Mouse (Mus musculus): ENCODE measurements around the gene Rasl11a. TPM values are rescaled to one million over a fixed set of nuclear protein-coding genes. Genes with fewer than 3 reads are reported as not detected.
"Not testable (repeated sequence)": the region's sequence is repeated elsewhere in the genome, so short reads cannot be mapped to it uniquely, and the experiment has no call there.

The Rasl11a gene
- polyA plus RNA-seq, 1 experiment from 2014 or later = 18.1 TPM

DNA sequence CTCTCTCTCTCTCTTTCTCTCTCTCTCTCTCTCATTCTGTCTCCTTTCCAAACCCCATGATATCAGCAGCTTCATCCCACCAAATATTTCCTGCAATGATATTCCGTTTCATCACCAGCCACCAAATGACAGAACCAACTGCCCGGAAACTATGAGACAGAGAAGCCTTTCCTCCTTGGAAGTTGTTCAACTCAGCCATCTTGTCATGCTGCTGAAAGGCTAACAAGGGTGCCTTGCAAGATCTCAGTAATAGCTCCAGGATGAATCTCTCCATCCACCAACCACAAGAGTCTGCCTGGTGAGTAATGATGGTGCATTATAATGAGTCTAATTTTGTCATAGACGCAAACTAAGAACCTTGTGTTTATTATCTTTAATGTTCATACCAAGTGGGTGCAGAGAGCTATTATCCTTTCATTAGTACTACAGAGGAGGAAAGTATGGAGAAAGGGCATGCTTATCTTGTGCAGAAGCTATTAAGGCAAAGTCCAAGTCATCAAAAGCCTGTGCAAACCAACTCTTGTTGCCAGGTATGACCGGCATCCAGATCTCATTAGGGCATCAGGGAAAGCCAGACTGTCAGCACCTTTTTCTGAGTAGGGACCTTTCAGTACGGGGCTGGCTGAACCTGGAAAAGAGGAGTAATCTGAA is 28.2 kb downstream of the Rasl11a start:
- H3K27me3 ChIP-seq (replicated peaks) = no peaks in the 10 kb centered on the region
- no peak overlapping the region for H3K27ac ChIP-seq
- no peak overlapping the region for H3K9ac ChIP-seq
- 85% methylated on average over 5 of the region's 5 CpGs for WGBS
- no peak overlapping the region for H3K4me3 ChIP-seq (replicated peaks)
- H3K36me3 ChIP-seq = no peaks in the 10 kb centered on the region
- H3K4me1 ChIP-seq = 0 out of 2 replicates have a peak, but pooled peaks cover 1% of the 10 kb centered on the region
- no peaks in the 10 kb centered on the region for H3K9me3 ChIP-seq
- no peak overlapping the region for H3K4me2 ChIP-seq
- no peak for ATAC-seq (ENCODE audit: insufficient read depth, low FRiP score, low read depth)

DNA sequence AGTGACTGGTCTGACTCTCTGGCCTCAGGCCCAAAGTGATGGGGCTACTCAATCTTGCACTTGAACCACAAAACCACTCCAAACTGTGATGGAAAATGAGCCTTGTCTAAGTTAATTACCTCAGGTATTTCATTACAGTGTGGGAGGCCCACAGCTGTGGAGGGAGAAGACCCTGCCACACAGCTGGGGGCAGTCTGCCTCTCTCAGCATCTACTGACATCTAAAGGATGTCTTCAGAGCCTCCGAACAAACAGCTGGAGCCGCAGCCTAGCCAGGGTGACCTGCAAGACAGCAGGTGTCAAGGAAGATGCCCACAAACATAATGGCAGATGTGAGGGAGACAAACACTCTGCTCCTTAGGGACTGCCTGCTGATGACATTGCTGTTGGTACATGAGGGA is 31.2 kb downstream of the Rasl11a start:
- H3K9me3 ChIP-seq = no peaks in the 10 kb centered on the region; the same call in 1 of the 2 replicates
- 60% methylated on average over 2 of the region's 2 CpGs for WGBS
- H3K27ac ChIP-seq = no peak overlapping the region
- H3K27me3 ChIP-seq (replicated peaks) = no peaks in the 10 kb centered on the region
- H3K4me2 ChIP-seq = no peak overlapping the region
- no peak overlapping the region for H3K9ac ChIP-seq
- ATAC-seq (ENCODE audit: insufficient read depth, low FRiP score, low read depth) = no peak
- no peaks in the 10 kb centered on the region for H3K36me3 ChIP-seq
- H3K4me3 ChIP-seq (replicated peaks) = no peak overlapping the region
- no peaks in the 10 kb centered on the region for H3K4me1 ChIP-seq

DNA sequence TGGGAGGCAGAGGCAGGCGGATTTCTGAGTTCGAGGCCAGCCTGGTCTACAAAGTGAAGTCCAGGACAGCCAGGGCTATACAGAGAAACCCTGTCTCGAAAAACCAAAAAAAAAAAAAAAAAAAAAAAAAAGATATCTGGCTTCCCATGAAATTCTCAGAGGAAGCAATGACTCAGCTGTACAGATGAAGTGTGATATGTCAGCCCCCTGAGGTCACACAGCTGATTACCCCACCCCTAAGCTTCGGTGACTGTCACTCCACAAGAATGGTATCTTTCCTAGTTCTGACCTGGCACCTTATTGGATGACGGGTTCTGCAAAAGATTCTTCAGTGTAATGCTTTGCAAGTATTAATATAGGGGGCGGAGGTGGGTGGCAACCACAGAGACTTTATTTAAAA is 33.0 kb downstream of the Rasl11a start:
- H3K36me3 ChIP-seq; H3K4me1 ChIP-seq; H3K9ac ChIP-seq; H3K4me3 ChIP-seq (replicated peaks); H3K9me3 ChIP-seq; ATAC-seq (ENCODE audit: insufficient read depth, low FRiP score, low read depth); H3K27me3 ChIP-seq (replicated peaks); H3K4me2 ChIP-seq; H3K27ac ChIP-seq: not testable (repeated sequence)
- WGBS = 84% methylated on average over 5 of the region's 6 CpGs

DNA sequence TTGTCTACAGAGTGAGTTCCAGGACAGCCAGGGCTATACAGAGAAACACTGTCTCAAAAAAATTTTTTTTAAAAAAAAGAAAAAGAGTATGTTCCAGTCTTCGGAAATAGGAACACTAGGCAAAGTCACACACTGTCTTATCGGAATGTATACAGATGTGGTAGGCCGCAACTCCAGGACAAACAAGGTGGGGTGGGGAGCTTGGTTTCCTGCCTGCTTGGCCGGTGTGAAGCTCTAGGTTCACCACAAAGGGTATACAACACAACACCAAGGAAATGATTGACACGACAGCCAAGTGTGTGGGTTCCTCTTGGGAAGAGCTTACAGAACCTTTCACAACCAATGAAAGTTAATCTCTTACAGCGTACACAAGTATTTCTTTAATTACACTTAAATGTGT is 37.4 kb downstream of the Rasl11a start:
- H3K4me1 ChIP-seq = no peaks in the 10 kb centered on the region
- ATAC-seq (ENCODE audit: insufficient read depth, low FRiP score, low read depth) = no peak
- H3K4me3 ChIP-seq (replicated peaks) = no peak overlapping the region
- no peak overlapping the region for H3K27ac ChIP-seq
- no peak overlapping the region for H3K4me2 ChIP-seq
- H3K9me3 ChIP-seq = no peaks in the 10 kb centered on the region; the same call in 1 of the 2 replicates
- 72% methylated on average over 6 of the region's 6 CpGs for WGBS
- H3K9ac ChIP-seq = no peak overlapping the region
- H3K36me3 ChIP-seq = no peaks in the 10 kb centered on the region
- no peaks in the 10 kb centered on the region for H3K27me3 ChIP-seq (replicated peaks)

DNA sequence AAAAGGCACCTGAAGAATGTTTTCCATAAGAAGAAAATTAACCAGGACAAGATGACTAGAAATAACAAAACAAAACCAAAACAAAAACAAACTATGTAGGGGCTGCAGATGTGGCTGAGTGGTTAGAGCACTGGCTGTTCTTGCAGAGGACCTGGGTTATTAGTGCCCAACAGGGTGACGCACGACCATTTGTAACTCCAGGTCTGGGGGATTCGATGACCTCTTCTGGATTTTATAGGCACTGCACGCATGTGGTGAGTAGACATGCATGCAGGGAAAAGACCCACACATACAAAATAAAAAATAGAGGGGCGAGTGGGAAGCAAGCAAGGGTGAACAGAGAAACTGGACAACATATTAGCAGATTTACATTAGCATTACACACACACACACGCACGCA is 38.2 kb downstream of the Rasl11a start:
- no peak for ATAC-seq (ENCODE audit: insufficient read depth, low FRiP score, low read depth)
- H3K4me3 ChIP-seq (replicated peaks) = no peak overlapping the region
- no peak overlapping the region for H3K9ac ChIP-seq
- H3K36me3 ChIP-seq = no peaks in the 10 kb centered on the region
- no peaks in the 10 kb centered on the region for H3K4me1 ChIP-seq
- H3K27ac ChIP-seq = no peak overlapping the region
- H3K27me3 ChIP-seq (replicated peaks) = no peaks in the 10 kb centered on the region
- no peak overlapping the region for H3K4me2 ChIP-seq
- 66% methylated on average over 7 of the region's 7 CpGs for WGBS
- H3K9me3 ChIP-seq = no peaks in the 10 kb centered on the region; the same call in 1 of the 2 replicates

DNA sequence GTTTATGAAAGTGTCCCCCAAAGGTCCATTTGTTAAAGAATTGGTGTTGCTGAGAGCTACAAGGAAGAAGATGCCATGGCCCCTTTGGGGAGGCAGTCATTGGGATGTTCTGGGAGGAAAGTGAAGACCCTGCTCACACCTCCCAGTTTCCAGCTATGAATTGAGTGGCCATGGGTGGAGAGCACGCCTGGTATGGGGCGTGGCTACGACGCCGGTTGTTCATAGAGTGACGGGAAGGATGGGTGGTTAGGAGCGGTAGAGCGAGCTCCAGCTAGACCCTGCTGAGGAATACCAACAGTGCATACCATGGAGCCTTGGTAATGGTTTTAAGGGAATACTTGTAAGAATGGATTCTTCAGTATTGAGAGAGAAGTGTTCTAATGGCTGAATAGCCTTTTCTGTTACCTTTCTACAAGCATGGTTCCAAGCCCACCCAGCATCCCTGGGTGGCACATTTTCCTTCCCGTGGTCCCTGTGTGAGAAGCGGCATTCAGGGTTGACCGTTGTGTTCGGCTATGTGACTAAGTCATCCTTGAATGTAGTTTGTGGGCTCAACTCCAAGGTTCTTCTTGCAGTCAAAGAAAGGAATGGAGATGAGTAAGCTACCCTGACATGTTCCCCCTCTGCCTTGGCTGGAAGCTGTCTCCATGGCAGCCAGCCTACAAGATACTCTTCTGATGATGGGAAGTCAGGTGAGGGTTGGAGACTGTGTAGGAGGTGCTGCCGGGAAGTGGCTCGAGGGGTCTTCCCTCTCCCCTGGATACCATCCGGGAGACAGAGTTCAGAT is 38.8 kb downstream of the Rasl11a start:
- 81% methylated on average over 15 of the region's 15 CpGs for WGBS
- no peak for ATAC-seq (ENCODE audit: insufficient read depth, low FRiP score, low read depth)

DNA sequence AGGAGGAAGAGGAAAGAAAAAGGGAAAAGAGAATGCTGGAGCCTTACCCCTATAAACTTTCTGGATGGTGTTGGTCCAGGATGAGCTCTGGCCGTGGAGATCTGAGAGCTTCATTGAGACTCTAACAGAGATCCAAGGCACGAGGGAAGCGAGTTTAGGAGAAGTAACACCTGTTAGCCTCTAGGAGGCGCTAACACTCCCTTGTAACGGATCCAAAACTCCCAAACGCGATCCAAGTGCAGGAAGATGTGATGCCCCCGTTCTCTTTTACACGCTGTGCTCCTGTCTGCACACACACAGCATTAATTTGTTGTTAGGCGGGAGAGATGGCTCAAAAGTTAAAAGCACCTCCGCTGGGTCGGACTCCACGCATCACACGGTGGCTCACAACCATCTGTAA is 46.3 kb downstream of the Rasl11a start:
- Histone ChIP-seq H3K9ac (no peak overlapping the region), H3K4me2 (no peak overlapping the region), H3K27ac (no peak overlapping the region), H3K4me3 (replicated peaks) (no peak overlapping the region), H3K36me3 (no peaks in the 10 kb centered on the region), H3K27me3 (replicated peaks) (no peaks in the 10 kb centered on the region; the same call in 1 of the 2 replicates), H3K4me1 (no peaks in the 10 kb centered on the region), H3K9me3 (no peaks in the 10 kb centered on the region)
- no peak for ATAC-seq (ENCODE audit: insufficient read depth, low FRiP score, low read depth)
- 13% methylated on average over 14 of the region's 14 CpGs for WGBS

More for the DNA sequence above, 38.8 kb downstream of the Rasl11a start:
- H3K9me3 ChIP-seq = no peaks in the 10 kb centered on the region; the same call in 1 of the 2 replicates
- H3K4me1 ChIP-seq = no peaks in the 10 kb centered on the region
- H3K4me2 ChIP-seq = no peak overlapping the region
- H3K36me3 ChIP-seq = no peaks in the 10 kb centered on the region
- H3K4me3 ChIP-seq (replicated peaks) = no peak overlapping the region
- H3K27ac ChIP-seq = no peak overlapping the region
- H3K27me3 ChIP-seq (replicated peaks) = no peaks in the 10 kb centered on the region
- no peak overlapping the region for H3K9ac ChIP-seq

DNA sequence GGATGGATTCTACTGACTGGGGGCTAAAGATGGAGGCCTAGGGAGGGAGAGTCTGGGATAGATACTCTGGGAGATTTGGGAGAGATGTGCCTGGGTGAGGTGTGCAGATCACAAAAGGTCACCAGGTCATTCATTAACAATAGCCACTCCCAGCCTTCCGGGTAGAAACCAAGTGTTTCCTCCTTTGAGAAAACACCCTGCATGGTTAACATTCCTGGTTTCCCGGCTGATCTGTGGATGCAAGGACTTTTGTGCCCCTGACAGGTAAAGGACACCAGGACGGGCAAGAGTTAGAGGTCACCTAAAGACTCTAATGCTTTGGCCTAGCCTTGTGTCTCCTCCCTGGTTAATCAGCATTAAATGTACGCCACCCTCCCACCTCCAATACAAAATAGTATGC is 48.0 kb downstream of the Rasl11a start:
- Histone ChIP-seq H3K27ac (no peak overlapping the region), H3K4me2 (no peak overlapping the region), H3K36me3 (no peaks in the 10 kb centered on the region), H3K9ac (no peak overlapping the region), H3K27me3 (replicated peaks) (no peaks in the 10 kb centered on the region; the same call in 1 of the 2 replicates), H3K4me1 (no peaks in the 10 kb centered on the region), H3K4me3 (replicated peaks) (no peak overlapping the region), H3K9me3 (no peaks in the 10 kb centered on the region)
- WGBS = 67% methylated on average over 4 of the region's 4 CpGs
- no peak for ATAC-seq (ENCODE audit: insufficient read depth, low FRiP score, low read depth)

DNA sequence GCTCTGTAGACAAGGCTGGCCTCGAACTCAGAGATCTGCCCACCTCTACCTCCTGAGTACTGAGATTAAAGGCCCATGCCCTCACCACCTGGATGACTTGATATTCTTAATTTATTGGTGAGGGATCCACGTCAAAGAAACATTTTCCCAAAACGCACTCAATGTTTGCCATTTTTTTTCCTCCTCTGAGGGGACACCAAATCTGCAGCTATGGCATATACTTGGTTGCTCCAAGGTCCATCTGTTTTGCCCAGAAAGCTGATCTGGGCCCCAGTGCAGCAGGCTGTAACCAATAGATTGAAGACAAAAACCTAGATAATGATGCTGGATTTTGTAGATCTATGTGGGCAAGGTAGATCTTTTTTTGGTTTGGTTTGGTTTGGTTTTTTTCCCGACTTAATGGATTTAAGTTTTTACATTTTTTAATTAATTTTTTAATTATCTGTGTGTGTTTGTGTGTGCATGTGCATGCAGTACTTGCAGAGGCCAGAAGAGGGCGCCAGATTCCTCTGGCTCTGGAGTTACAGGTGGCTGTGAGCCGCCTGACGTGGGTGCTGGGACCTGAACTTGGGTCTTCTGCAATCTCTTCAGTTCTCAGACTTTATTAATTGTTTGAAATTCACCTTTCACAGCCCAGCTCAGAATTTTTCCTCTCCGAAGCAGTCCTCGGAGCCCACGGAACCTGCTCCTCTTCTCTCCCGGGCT is 48.8 kb downstream of the Rasl11a start:
- Histone ChIP-seq H3K4me2 (no peak overlapping the region), H3K9ac (no peak overlapping the region), H3K4me3 (replicated peaks) (no peak overlapping the region), H3K27me3 (replicated peaks) (no peaks in the 10 kb centered on the region; the same call in 1 of the 2 replicates), H3K36me3 (no peaks in the 10 kb centered on the region), H3K27ac (no peak overlapping the region), H3K9me3 (no peaks in the 10 kb centered on the region), H3K4me1 (no peaks in the 10 kb centered on the region)
- ATAC-seq (ENCODE audit: insufficient read depth, low FRiP score, low read depth) = no peak
- WGBS = 87% methylated on average over 11 of the region's 11 CpGs

DNA sequence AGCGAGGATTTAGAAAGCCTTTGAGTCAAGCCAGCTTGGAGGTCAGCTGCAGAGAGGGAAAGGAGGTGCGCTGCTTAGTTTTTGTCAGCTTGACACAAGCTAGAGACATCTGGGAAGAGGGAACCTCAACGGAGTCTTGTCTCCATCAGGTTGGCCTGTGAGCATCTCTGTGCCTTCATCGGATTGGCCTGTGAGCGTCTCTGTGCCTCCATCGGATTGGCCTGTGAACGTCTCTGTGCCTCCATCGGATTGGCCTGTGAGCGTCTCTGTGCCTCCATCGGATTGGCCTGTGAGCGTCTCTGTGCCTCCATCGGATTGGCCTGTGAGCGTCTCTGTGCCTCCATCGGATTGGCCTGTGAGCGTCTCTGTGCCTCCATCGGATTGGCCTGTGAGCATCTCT is 50.8 kb downstream of the Rasl11a start:
- not testable (repeated sequence) for H3K4me3 ChIP-seq (replicated peaks); H3K36me3 ChIP-seq; H3K9me3 ChIP-seq; H3K27me3 ChIP-seq (replicated peaks); H3K4me1 ChIP-seq; H3K4me2 ChIP-seq; H3K9ac ChIP-seq; ATAC-seq (ENCODE audit: insufficient read depth, low FRiP score, low read depth); H3K27ac ChIP-seq
- WGBS = 94% methylated on average over 16 of the region's 16 CpGs

DNA sequence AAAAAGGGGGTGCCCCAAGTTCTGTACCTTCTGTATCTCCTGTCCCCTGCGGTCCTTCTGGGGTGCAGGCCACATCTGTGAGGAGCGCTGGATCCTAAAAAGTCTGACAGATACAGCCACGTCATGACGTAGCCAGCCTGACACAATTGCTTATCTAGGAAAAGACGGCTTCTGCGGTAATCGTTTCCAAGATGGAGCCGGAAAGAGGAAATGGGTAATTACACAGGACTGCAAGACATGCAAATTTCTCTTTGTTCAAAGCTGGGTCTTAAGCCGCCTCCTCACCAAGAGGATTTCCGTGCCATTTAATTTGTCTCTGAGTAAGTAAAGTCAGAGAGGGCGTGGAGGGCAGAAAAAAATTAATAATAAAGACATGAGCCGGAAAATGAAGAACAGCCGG is 52.1 kb downstream of the Rasl11a start:
- Histone ChIP-seq H3K4me2 (no peak overlapping the region), H3K9ac (no peak overlapping the region), H3K27me3 (replicated peaks) (no peaks in the 10 kb centered on the region; the same call in 1 of the 2 replicates), H3K4me1 (no peaks in the 10 kb centered on the region), H3K27ac (no peak overlapping the region), H3K4me3 (replicated peaks) (no peak overlapping the region), H3K9me3 (no peaks in the 10 kb centered on the region), H3K36me3 (no peaks in the 10 kb centered on the region)
- 67% methylated on average over 13 of the region's 13 CpGs for WGBS
- ATAC-seq (ENCODE audit: insufficient read depth, low FRiP score, low read depth) = no peak
